Mouse (Mus musculus) mouse trophoblast stem cell (cell line): Measurements from ENCODE around the gene Bean1.

Source experiments
- in situ Hi-C, 2 experiments: fragments of 300-500 bp; cut with MseI, MboI; formaldehyde crosslinking; loops; 2 replicates in 1 of 2; 3 replicates in 1 of 2; pipeline ENCODE4 v1.15.1; 2025

Bean1 gene

GRCm38 (mm10) chr8:104169461-104169860 is 781 bp upstream of the Bean1 start:
- in situ Hi-C loops: no loop called here

GRCm38 (mm10) chr8:104171050-104171620 is 893 bp downstream of the Bean1 start:
- in situ Hi-C loops: no loop called here

GRCm38 (mm10) chr8:104172420-104172819 is 2.2 kb downstream of the Bean1 start:
- in situ Hi-C loops: no loop called here

GRCm38 (mm10) chr8:104175848-104176527 is 5.7 kb downstream of the Bean1 start:
- in situ Hi-C loops: no loop called here

- in situ Hi-C loops: no loop called here
These were observed 6.8 kb downstream of the Bean1 start for GRCm38 (mm10) chr8:104177054-104177453.

GRCm38 (mm10) chr8:104184905-104185304 is 14.7 kb downstream of the Bean1 start:
- in situ Hi-C loops: no loop called here

GRCm38 (mm10) chr8:104186827-104187226 is 16.6 kb downstream of the Bean1 start:
- in situ Hi-C loops: no loop called here

- in situ Hi-C loops: no loop called here
These were observed 17.4 kb downstream of the Bean1 start for GRCm38 (mm10) chr8:104187622-104188021.

- in situ Hi-C loops: no loop called here
These were observed 18.2 kb downstream of the Bean1 start for GRCm38 (mm10) chr8:104188459-104188858.

- in situ Hi-C loops: no loop called here
These were observed 20.7 kb downstream of the Bean1 start for GRCm38 (mm10) chr8:104190777-104191468.

GRCm38 (mm10) chr8:104191496-104191895 is 21.3 kb downstream of the Bean1 start:
- in situ Hi-C loops: no loop called here

GRCm38 (mm10) chr8:104199802-104200201 is 29.6 kb downstream of the Bean1 start:
- in situ Hi-C loops: no loop called here

- in situ Hi-C loops: no loop called here
These were observed 31.4 kb downstream of the Bean1 start for GRCm38 (mm10) chr8:104201622-104202021.

- in situ Hi-C loops: no loop called here
These were observed 32.1 kb downstream of the Bean1 start for GRCm38 (mm10) chr8:104202320-104202719.

- in situ Hi-C loops: no loop called here
These were observed 35.0 kb downstream of the Bean1 start for GRCm38 (mm10) chr8:104205292-104205691.

GRCm38 (mm10) chr8:104217601-104218000 is 47.4 kb downstream of the Bean1 start:
- in situ Hi-C loops: loop anchor here (5.0 kb wide), 1 partner anchor 70 kb away; no protein-coding TSS in a partner anchor

GRCm38 (mm10) chr8:104219079-104219478 is 48.8 kb downstream of the Bean1 start:
- in situ Hi-C loops: loop anchor here (5.0 kb wide), 1 partner anchor 72 kb away; no protein-coding TSS in a partner anchor

- in situ Hi-C loops: loop anchor here (5.0 kb wide), 1 partner anchor 73 kb away; no protein-coding TSS in a partner anchor
These were observed 49.6 kb downstream of the Bean1 start for GRCm38 (mm10) chr8:104219806-104220205.

- in situ Hi-C loops: no loop called here
These were observed 56.8 kb downstream of the Bean1 start for GRCm38 (mm10) chr8:104227048-104227447.

- in situ Hi-C loops: no loop called here
These were observed 60.1 kb downstream of the Bean1 start for GRCm38 (mm10) chr8:104230377-104230776.

GRCm38 (mm10) chr8:104232039-104232438 is 61.8 kb downstream of the Bean1 start:
- in situ Hi-C loops: no loop called here

GRCm38 (mm10) chr8:104232919-104233318 is 62.7 kb downstream of the Bean1 start:
- in situ Hi-C loops: no loop called here

- in situ Hi-C loops: no loop called here
These were observed 64.3 kb downstream of the Bean1 start for GRCm38 (mm10) chr8:104234573-104234972.
